Mouse (Mus musculus): Measurements from ENCODE around the gene Chp2.

Chp2 gene

GRCm38 (mm10) chr7:122219315-122219801, at the start of gene Chp2:
Chp2 (plus strand) TSS chr7:122219496.
- peak; percentile 41 for DNase-seq

- no peak for DNase-seq
These were observed 48.6 kb upstream of the Chp2 start for GRCm38 (mm10) chr7:122170705-122171104.

- no peak for DNase-seq
These were observed 47.7 kb upstream of the Chp2 start for GRCm38 (mm10) chr7:122171613-122172012.

- no peak for DNase-seq
These were observed 38.6 kb upstream of the Chp2 start for GRCm38 (mm10) chr7:122180720-122181119.

- no peak for DNase-seq
These were observed 34.7 kb upstream of the Chp2 start for GRCm38 (mm10) chr7:122184569-122184968.

GRCm38 (mm10) chr7:122186043-122186442, 33.3 kb upstream of the Chp2 start, which contains the start of gene Ern2:
Ern2 (minus strand) TSS chr7:122186207.
- DNase-seq: no peak

- peak; percentile 33 for DNase-seq
These were observed 29.8 kb upstream of the Chp2 start for GRCm38 (mm10) chr7:122189484-122189883.

- no peak for DNase-seq
These were observed 28.2 kb upstream of the Chp2 start for GRCm38 (mm10) chr7:122191097-122191496.

- no peak for DNase-seq
These were observed 25.4 kb upstream of the Chp2 start for GRCm38 (mm10) chr7:122193919-122194318.

GRCm38 (mm10) chr7:122196771-122197170, 22.5 kb upstream of the Chp2 start:
- no peak for DNase-seq

GRCm38 (mm10) chr7:122197306-122197705, 22.0 kb upstream of the Chp2 start:
- DNase-seq: peak; percentile 49

- peak; percentile 36 for DNase-seq
These were observed 20.0 kb upstream of the Chp2 start for GRCm38 (mm10) chr7:122199296-122199695.

GRCm38 (mm10) chr7:122203936-122204335, 15.4 kb upstream of the Chp2 start:
- DNase-seq: no peak

GRCm38 (mm10) chr7:122206121-122206520, 13.2 kb upstream of the Chp2 start:
- no peak for DNase-seq

- DNase-seq: no peak
These were observed 10.8 kb upstream of the Chp2 start for GRCm38 (mm10) chr7:122208276-122209021.

- no peak for DNase-seq
These were observed 6.9 kb downstream of the Chp2 start for GRCm38 (mm10) chr7:122226020-122226742.

GRCm38 (mm10) chr7:122226744-122227143, 7.4 kb downstream of the Chp2 start:
- no peak for DNase-seq

- DNase-seq: no peak
These were observed 10.0 kb downstream of the Chp2 start for GRCm38 (mm10) chr7:122229306-122229705.

- no peak for DNase-seq
These were observed 10.6 kb downstream of the Chp2 start for GRCm38 (mm10) chr7:122229916-122230315.

GRCm38 (mm10) chr7:122230866-122231265, 11.6 kb downstream of the Chp2 start:
- no peak for DNase-seq

- DNase-seq: no peak
These were observed 19.6 kb downstream of the Chp2 start for GRCm38 (mm10) chr7:122238939-122239338.

- DNase-seq: no peak
These were observed 21.3 kb downstream of the Chp2 start for GRCm38 (mm10) chr7:122240413-122241119.

- peak; percentile 38 for DNase-seq
These were observed 23.0 kb downstream of the Chp2 start for GRCm38 (mm10) chr7:122242260-122242659.

All from kidney, postnatal 14 days (tissue).